Mouse (Mus musculus) right cerebral cortex, postnatal 36 days (tissue): ENCODE measurements around the gene Zfp787.
A peak's percentile ranks its signal among the peaks of the same experiment; 100 is the strongest.

ENCODE experiments used
- DNase-seq, 2 experiments: peaks; one replicate each; pipeline ENCODE4 v3.0.0; 2022; ENCODE audit warnings: low spot score in 2 of 2, mixed read lengths in 1 of 2

The Zfp787 gene

DNA sequence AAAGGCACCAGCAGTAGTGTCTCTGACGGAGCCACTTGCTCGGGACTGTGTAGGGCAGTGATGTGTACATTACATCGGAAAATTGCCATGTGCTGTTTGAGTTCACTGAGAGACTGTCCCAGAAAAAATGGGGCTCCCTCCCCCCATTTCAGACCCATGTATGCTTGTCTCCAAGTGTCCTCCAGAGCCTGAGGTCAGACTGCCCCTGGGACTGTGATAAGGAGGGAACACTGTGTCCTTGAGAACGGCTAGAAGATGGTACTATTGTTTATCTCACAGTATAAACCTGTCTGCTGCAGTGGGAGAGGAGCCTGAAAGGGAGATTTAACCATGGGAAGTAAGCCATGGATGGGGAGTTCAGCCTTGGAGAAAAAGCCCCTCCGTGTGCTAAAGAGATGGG is 8.9 kb upstream of the Zfp787 start:
- no peak for DNase-seq

DNA sequence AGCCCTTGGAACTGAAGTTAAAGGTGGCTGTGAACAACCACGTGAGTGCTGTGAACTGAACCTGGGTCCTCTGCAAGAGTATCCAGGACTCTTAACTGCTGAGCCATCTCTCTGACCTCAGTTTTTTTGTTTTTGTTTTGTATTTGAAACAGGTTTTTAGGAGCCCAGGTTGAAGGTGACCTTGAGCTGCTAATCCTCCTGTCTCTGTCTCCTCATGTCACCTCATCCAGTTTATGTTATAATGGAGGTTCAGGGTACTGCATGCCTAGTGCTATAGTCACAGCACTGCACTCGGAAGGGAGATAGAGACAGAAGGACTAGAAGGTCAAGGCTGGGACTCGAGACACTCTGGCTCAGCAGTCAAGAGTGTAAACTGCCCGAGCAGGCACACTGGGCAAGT is 6.4 kb upstream of the Zfp787 start:
- no peak for DNase-seq

DNA sequence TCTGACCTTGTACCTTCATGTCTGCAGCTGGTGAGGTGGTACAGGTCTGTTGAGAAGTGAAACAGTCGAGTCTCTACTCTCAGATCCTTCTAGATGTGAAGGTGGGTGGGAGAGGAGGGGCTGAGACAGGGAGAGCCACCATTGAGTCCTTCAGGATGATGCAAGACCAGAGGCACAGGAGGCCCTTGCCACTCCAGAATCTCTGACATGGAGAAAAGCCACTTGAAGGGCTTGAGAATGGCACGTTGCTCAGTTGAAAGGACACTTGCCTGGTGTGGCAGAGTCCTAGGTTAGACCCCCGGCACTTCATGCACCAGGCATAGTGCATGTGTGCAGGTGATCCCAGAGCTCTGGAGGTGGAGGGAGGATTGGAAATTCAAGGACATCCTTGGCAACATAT is 5.7 kb upstream of the Zfp787 start:
- DNase-seq = no peak

DNA sequence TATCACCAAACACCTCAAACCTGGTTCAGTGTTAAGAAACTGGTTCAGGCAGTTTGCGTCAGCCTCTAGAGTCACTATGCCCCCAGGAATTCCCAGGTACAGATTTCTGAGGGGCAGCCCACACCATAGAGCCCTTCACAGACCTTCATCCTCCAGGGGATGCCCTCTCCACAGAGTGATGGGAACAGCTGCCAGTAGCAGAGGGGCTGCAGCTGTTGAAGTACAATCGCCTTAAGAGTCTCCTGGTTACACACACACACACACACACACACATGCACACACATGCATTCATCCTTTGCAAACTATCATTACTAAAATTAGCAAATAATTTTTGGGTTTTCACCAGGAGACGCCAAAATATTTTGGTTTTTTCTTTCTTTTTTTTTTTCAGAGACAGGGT is 3.8 kb upstream of the Zfp787 start:
- DNase-seq = no peak

DNA sequence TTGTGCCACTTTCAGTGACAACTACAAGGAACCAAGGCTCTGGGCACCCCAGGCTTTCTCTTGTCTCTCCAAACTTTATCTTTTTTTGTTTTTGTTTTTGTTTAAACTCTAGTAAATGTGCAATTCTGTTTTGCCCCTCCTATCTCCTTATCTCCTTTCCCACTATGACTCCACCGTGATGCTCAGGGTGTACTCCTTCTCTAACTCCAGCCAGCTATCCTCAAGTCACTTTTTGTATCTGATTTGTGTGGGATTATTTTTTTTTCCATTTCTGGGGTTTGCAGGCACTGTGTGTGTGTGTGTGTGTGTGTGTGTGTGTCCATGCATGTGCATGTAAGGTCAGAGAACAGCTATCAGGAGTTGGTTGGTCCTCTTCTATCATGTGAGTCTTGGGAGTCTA is 1.7 kb upstream of the Zfp787 start:
- DNase-seq = no peak

DNA sequence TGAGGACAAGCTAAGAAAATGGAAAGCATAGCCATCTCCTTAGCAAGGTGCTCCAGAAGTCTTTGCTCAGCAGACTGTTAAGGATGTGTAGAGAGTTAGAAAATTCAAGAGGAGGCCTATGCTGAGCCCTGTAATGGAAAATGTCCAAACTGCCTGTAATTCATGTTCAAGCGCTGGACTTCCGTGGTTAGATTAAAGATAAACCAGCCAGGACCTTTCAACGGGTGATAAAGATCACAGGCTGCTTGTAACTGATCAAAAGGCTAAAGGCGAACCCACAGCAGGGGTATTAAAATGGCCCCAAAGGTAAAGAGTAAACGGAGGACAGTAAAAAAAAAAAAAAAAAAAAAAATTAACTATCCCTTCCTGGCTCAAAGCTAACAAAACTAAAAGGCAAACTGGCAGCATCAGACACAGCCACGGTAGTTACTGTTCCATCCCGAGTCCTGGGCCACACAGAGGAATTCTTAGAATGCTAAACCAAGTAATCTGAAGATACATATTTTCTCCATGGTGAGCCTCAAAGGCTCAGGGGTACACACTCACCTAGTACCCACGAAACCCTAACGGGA is 1.2 kb upstream of the Zfp787 start:
- DNase-seq = no peak

DNA sequence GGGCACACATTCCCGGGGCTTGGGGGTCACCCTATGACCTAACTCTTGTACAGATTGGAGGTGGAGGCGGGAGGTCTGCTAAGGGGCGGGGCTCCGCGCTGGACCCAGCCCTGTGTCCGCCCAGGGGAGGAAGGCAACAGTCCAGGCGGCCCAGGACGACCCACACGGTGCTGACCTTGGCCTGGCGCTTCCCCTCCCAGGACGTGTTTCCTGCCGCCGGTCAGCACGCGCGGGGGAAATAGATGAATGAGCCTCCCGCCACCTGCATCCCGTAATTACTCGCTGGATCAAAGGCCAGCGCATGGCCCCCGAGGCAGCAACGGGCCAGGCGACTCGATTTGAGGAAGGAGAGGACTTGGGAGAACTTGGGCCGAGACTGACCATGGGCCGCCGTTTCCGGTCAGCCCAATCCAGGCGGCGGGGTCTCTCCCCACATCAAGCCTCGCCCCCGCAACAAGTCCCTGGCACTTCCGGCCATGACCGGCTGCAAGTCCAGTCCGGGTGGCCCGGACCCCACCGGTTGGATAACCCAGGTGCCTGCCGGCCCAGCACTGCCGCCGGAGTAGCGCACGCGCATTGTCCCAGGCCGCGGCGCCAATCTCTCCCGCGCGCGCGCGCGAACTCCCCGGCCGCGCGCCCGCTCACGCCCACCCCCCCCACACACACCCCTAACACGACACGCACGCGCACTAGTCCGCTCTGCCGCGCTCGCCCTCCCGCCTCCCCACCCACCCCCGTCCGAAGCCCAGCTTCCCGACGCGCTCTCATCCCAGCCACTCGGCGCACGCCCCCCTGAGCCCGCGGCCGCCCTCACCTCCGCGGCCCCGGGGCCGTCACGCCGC is 545 bp downstream of the Zfp787 start:
- DNase-seq = peak; percentile 61 to 66

DNA sequence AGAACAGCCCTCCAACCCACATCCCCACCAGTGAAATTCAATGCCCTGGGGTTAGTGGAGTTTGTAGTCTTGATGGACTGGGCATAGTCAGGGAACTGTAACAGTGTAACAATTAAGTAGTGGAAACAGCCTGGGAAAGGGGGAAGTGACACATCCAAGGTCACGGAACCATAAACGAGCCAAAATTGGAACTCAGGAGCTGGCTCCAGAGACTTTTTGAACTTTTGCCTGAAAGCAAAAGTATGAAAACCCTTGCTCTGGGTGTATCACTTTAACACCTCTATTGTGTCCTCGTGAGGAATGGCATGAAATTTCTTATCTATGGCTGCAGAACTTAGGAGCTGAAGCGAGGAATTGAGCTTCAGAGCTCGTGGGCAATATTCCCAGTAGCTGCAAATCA is 1.6 kb downstream of the Zfp787 start:
- DNase-seq = no peak

DNA sequence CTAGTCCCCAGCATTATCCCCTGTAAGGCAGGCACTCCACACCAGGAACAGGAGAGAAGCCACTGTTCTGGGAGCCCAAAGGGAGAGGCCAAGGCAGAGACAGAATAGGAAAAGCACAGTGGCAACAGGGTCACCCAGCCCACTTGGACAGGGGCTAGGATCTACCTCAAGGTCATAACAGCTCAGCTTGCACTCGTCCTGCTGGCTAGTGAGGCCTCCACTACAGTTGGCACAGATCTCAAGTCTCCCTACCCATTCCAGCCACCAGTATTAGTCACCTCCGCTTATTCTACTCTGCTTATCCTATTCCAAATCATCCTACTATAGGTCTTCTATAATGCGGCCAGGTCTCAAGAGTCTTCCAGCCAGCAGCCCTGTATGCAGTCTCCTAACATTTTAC is 2.7 kb downstream of the Zfp787 start:
- DNase-seq = no peak

DNA sequence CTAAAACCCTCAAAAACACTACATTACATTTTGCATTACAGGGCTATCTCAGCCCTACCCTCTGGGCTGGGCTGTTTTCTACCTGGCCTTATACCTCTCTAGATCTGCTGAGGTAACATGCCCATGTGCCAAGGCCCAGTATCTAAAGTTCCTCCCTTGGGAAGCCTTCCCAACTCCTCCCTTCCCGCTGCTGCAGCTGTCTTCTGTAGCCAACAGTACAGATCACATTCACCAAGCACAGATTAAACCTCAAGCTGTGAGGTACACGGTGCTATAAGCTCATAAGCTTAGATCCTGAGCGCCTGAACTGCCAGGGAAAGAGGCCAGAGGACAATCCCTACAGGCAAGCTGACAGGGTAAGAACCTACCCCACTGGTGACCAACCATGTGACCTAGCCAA is 3.8 kb downstream of the Zfp787 start:
- DNase-seq = no peak

DNA sequence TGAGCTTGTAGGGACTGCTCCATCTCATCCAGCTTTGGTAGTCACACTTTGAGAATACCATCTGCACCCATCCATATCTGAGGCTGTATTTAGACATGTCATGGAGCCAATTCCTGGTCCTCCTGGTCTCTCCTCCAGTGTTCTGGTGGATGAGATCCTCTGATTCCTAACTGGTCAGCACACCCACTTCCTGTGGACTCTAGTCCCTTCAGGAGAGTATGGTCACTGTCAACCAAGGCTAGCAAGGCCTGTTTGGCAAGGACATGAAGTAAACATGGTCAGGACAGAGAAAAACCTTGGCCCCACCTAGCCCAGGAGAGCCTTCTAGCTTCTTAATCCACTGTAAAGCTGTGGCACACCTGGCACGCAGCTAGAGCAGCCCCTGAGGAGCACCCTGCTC is 4.5 kb downstream of the Zfp787 start:
- no peak for DNase-seq

DNA sequence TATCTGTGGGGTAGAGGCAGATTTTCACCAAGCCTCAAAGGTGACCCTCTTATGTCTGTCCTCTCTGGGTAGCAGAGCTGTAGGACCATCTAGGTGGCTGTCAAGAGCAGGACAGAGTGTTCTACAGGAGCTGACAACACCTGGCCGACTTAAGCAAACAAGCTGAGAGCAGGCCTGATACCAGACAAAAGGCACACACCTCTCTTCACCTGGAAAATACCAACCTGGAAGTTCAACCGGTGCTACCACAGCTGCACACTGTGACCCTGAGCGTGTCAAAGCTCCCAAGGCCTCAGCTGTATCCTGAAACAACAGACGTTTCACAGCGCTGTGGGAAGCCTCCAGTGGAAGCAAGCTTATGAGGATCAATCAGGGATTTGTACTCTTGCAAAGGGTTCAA is 8.1 kb downstream of the Zfp787 start:
- DNase-seq = no peak

DNA sequence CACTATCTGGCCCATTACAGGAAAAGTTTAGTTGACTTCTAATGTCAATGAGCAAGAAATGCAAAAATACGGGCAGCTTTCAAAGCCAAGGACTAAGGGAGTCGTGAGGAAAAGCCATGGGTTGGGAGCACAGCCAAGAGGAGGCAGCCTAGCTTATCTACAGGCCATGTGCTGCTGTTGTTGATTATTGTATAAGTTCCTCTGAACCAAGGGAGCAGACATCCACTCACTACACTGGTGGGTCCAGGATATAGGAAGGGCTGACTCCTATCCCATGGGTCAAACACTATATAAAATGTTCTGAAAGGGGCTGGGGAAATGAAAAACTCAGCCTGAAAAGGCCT is 8.8 kb downstream of the Zfp787 start:
- no peak for DNase-seq

DNA sequence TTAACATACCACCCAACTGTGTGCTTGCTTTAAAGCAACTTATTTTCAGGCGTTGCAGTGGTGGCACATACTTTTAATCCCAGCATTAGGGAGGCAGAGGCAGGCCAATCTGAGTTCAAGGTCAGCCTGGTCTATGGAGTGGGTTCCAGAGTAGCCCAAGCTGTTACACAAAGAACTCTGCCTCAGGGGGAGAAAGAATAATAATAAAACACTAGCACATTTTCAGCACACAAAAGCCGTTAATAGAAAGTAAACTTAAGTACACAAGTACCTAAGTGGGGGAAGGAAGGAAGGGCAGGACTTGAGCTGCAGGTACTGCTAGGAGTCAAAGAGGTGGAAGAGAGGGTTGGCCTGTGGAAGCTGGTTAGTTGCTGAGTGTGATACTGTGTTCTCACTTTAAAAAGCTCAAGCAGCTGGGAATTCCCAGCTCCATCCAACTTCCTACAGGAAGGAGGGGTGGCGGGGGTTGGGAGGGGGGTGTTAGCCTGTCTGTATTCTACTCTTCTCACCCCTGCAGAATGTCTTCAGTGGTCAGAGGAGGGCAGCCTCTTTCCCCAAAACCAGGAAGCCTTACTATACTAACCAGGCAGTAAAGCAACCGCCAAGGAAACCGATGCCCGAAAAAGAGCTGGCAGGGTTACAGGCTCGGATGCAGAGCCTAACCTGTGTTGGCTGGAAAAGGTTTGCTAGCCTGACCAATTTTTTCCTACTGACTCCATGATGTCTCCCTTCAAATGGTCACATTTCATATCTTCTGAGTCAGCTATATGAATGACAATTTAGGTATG is 9.4 kb downstream of the Zfp787 start:
- DNase-seq = no peak

DNA sequence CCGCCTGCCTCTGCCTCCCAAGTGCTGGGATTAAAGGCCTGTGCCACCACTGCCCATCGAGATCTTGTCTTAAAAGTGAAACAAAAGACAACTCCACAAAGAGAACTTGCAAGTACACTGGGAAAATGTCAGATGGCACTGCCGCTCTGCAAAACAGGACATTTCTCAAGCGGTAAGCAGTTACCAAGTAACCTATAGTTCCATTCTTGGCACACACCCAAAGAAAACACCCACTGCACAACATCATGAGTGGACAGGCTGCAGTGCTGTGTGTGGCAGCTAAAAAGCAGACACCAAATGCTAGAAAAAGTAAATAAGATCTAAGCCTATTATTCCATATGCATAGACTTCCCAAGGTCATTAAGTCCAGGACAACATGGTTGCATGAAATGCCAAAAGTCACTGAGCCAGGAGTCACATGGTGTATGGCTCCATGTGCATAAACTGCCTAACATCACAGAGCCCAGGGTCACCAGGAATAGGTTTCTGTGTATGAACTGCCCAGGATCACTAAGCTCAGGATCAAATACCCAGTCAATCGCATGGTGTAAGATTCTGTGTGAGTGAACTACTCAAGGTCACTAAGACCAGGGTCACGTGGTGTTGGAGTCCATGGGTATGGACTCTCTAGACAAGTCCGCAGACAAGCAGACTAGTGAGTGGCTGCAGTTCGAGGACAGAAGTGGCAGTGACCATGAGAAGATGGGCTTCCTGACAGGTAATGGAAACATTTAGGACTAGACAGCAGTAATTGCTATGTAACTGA is 10.2 kb downstream of the Zfp787 start:
- DNase-seq = no peak

DNA sequence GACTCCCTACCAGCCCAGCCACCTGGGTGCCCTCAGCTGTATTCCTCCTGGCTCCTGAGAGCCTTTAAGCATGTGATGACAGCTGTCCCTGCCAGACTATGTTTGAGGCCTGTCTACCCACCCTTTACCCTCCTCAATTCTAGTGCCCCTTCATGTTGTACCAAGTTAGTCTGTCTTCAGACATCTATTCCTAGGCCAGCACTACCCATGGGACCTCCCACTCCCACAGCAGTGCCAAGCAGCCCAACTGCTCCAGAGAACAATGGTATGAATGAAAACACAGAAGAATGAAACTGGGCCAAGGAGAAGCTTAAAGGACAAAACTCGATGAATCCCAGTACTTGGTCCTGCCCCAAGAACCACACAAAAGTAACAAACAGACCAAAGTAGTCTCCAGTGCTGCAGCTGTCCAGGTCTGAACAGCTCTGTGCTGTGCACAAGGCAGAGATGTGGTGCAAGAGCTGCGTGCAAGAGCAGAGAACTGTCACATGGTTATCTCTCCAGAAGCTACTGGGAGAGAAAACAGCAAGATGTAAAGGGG is 11.7 kb downstream of the Zfp787 start:
- no peak for DNase-seq

DNA sequence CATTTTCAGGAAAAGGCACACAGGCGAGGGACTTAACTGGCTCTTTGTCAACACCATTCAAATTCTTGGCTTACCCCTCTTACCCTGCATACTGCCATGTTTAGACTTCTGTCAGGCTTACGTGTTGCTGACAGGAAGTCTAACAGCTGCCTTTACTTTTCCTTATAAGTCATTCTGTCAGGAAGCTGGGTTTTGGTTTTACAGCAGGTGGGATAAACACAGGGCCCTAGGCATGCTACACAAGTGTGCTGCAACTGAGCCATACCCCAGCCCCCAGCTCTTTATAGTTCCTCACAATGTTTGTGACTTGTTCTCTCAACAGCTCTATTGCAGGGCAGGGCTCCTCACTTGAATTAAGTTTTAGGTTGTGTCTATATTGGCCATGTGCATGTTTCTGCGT is 16.5 kb downstream of the Zfp787 start:
- DNase-seq = no peak

DNA sequence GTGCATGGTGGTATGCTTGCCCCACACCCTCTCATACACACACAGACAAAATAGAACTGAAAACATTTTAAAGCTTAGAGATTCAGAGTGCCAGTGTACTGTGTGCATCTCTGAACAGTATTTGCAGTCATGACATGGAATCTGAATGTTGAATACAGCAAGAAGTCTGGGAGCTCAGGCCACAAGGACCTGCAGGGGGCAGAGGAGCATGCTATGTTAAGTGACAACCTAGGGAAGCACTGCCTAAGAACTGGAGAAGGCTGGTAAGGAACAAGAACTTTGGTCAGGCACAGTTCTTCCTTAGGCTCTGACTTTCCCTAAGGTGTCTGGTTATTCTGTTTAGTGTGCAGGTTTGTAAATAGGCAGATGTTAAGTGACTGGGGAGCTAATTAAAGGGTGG is 19.3 kb downstream of the Zfp787 start:
- no peak for DNase-seq

DNA sequence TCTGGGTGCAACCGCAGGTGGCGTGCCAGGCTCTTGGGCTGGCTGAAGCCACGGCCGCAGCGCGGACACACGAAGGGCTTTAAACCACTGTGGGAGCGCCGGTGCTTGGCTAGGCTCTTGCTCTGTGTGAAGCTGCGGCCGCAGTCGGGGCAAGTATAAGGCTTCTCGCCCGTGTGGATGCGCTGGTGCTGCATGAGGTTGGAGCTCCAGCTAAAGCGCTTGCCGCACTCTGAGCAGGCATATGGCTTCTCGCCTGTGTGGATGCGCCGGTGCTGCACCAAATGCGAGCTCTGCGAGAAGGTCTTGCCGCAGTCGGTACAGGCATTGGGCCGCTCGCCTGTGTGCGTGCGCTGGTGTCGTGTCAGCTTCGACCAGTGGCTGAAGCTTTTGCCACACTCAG is 23.2 kb downstream of the Zfp787 start:
- DNase-seq = no peak

DNA sequence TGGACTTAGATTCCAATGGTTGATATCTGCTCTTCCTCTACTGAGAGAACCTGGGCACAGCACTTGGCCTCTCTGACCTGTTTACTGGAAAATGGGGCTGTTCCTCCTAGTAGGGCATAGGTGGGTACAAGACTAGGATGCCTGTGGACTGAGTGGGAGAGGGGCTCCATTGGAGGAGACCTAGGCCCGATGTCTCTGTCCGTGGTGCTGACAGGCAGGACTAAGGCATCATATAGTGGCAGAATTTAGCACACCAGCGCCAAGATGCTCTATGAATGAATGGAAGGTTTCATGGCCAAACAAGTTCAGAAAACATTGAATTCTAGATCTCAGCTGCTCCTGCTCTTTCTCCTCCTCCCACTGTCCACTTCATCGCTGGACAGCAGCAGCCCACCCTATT is 25.5 kb downstream of the Zfp787 start:
- DNase-seq = no peak

DNA sequence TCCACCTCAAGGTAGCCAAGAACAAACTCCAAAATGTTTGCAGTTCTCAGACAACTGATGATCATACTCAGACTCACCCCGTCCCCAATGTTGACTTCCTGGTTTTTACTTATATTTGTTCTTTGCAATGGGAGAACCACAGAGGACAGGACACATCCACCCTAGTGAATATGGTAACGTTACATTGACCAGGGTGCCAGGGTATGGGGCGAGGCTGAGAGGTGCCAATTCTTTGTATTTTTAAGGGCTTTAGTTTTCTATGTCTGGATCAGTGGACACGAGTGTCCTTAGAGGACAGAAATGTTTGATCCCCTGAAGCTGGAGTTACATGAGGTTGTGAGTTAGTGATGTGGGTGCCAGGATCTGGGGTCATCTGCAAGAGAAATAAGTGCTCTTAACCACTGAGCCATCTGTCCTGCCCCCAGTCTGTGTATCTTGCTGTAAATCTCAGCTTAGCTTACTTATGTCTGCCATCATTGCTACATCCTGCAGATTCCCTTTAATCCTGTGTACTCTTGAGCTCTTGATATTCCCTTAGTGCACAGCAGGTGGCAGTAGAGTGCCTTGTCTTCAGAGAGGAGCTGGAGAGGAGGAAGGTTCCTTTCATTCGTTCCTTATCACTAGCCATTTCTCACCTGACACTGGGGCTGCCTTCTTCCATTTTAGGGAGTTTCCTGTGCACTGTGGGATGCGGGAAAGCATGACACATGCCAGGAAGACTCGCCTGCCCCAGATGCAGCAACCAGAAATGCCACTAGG is 28.9 kb downstream of the Zfp787 start:
- peak; percentile 71 to 86 for DNase-seq
